Mouse (Mus musculus) ES-E14 (cell line): Measurements from ENCODE around the gene Tmbim4.
A peak's percentile ranks its signal among the peaks of the same experiment; 100 is the strongest.

Experiments
- CHD2 ChIP-seq: IDR thresholded peaks from 2 replicates; pipeline ENCODE4 v1.6.1; 2014; ENCODE audit warnings: mild to moderate bottlenecking, low read depth, low read length, inconsistent platforms
- HCFC1 ChIP-seq: IDR thresholded peaks from 2 replicates; pipeline ENCODE4 v1.6.1; 2012; ENCODE audit warnings: low read length, inconsistent platforms, borderline replicate concordance; ENCODE audit not compliant: insufficient read depth
- MAFK ChIP-seq: IDR thresholded peaks from 2 replicates; pipeline ENCODE4 v1.6.1; 2014; ENCODE audit warnings: mild to moderate bottlenecking, low read depth, low read length, inconsistent platforms; ENCODE audit not compliant: insufficient read depth
- ZC3H11A ChIP-seq: IDR thresholded peaks from 2 replicates; pipeline ENCODE4 v1.6.1; 2012; ENCODE audit warnings: low read depth, mild to moderate bottlenecking, inconsistent platforms, low read length, borderline replicate concordance
- ZNF384 ChIP-seq: IDR thresholded peaks from 2 replicates; pipeline ENCODE4 v1.6.1; 2012; ENCODE audit warnings: low read depth, low read length, inconsistent platforms

GRCm38 (mm10) chr10:120201961-120202402 is 592 bp downstream of the Tmbim4 start, which contains the start of gene Irak3:
- no peak for TF ChIP-seq MAFK
- no peak for TF ChIP-seq HCFC1
- TF ChIP-seq ZC3H11A, result 0 out of 2 replicates have a peak, but pooled peaks have one; percentile 39
- no peak for TF ChIP-seq ZNF384
- no peak for TF ChIP-seq CHD2
